Mouse (Mus musculus): ENCODE data around the gene Esp1. TPM values are rescaled to one million over a fixed set of nuclear protein-coding genes. Genes with fewer than 3 reads are reported as not detected.

The Esp1 gene
- not detected for polyA plus RNA-seq (2014; fragmentation: Illumina TruSeq; extraction: RNeasy Lipid Tissue Mini Kit (QIAGEN cat#74804))

DNA sequence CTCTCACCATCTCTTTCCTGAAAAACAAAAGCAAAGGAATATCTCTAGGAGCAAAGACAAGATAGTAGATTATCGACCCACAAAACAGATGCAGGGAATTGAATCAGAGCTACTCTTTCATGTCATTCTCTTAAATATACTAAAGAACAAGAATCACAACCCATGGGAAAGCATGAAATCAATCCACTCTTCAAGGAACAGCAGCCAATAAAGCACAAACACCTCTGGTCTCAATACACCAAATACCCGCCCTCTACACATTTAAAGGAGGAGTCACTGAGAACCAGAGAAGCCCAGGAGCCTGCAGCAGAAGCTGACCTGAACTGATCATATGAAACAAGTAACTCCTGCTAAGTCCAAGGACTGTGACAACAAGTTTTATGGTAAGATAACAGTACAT, at the start of gene Esp1:
TSS of gene Esp1 (plus strand) at position 301 of the 400 bp plus-strand sequence.

Other genes with a start within 250 kb of the Esp1 start
- 3.1 TPM for gene Esp8, start 207.1 kb upstream of the Esp1 start, polyA plus RNA-seq (2014; fragmentation: Illumina TruSeq; extraction: RNeasy Lipid Tissue Mini Kit (QIAGEN cat#74804))
- not detected for gene Esp6, start 165.6 kb upstream of the Esp1 start, polyA plus RNA-seq (2014; fragmentation: Illumina TruSeq; extraction: RNeasy Lipid Tissue Mini Kit (QIAGEN cat#74804))
- not detected for gene Esp4, start 128.5 kb upstream of the Esp1 start, polyA plus RNA-seq (2014; fragmentation: Illumina TruSeq; extraction: RNeasy Lipid Tissue Mini Kit (QIAGEN cat#74804))
- gene Esp3, start 95.0 kb upstream of the Esp1 start, polyA plus RNA-seq (2014; fragmentation: Illumina TruSeq; extraction: RNeasy Lipid Tissue Mini Kit (QIAGEN cat#74804)): not detected
- 0.80 TPM for gene Crisp2, start 79.9 kb downstream of the Esp1 start, polyA plus RNA-seq (2014; fragmentation: Illumina TruSeq; extraction: RNeasy Lipid Tissue Mini Kit (QIAGEN cat#74804))
- not detected for gene Rhag, start 84.0 kb downstream of the Esp1 start, polyA plus RNA-seq (2014; fragmentation: Illumina TruSeq; extraction: RNeasy Lipid Tissue Mini Kit (QIAGEN cat#74804))
- gene 9130008F23Rik, start 153.4 kb downstream of the Esp1 start, polyA plus RNA-seq (2014; fragmentation: Illumina TruSeq; extraction: RNeasy Lipid Tissue Mini Kit (QIAGEN cat#74804)): 2.6 TPM
- not detected for gene Glyatl3, start 187.2 kb downstream of the Esp1 start, polyA plus RNA-seq (2014; fragmentation: Illumina TruSeq; extraction: RNeasy Lipid Tissue Mini Kit (QIAGEN cat#74804))
- gene Mut, start 207.6 kb downstream of the Esp1 start, polyA plus RNA-seq (2014; fragmentation: Illumina TruSeq; extraction: RNeasy Lipid Tissue Mini Kit (QIAGEN cat#74804)): 93.1 TPM
- 86.9 TPM for gene Cenpq, start 207.9 kb downstream of the Esp1 start, polyA plus RNA-seq (2014; fragmentation: Illumina TruSeq; extraction: RNeasy Lipid Tissue Mini Kit (QIAGEN cat#74804))

All from ovary, adult 10 weeks (tissue).